Mouse (Mus musculus): ENCODE measurements around the gene Prpf18. TPM values are rescaled to one million over a fixed set of nuclear protein-coding genes. Genes with fewer than 3 reads are reported as not detected.

The Prpf18 gene
- polyA plus RNA-seq, 1 experiment from 2014 or later = 32.5 TPM

GRCm38 (mm10) chr2:4611704-4612103 lies 40.2 kb downstream of the Prpf18 start:
- H3K9ac ChIP-seq = no peak overlapping the region
- no peak overlapping the region for H3K4me2 ChIP-seq
- no peak overlapping the region for H3K4me3 ChIP-seq (replicated peaks)
- H3K4me1 ChIP-seq = no peaks in the 10 kb centered on the region
- no peak for ATAC-seq (ENCODE audit: insufficient read depth, low FRiP score, low read depth)
- WGBS = 84% methylated on average over 10 of the region's 10 CpGs
- H3K27ac ChIP-seq = no peak overlapping the region
- no peaks in the 10 kb centered on the region for H3K9me3 ChIP-seq
- peaks cover 19% of the 10 kb centered on the region for H3K36me3 ChIP-seq
- H3K27me3 ChIP-seq (replicated peaks) = no peaks in the 10 kb centered on the region

- H3K4me2 ChIP-seq = no peak overlapping the region
- H3K9ac ChIP-seq = no peak overlapping the region
- WGBS = 70% methylated on average over 6 of the region's 6 CpGs
- no peaks in the 10 kb centered on the region for H3K9me3 ChIP-seq
- peaks cover 23% of the 10 kb centered on the region for H3K36me3 ChIP-seq
- H3K27ac ChIP-seq = no peak overlapping the region
- no peak for ATAC-seq (ENCODE audit: insufficient read depth, low FRiP score, low read depth)
- no peaks in the 10 kb centered on the region for H3K4me1 ChIP-seq
- H3K4me3 ChIP-seq (replicated peaks) = no peak overlapping the region
- no peaks in the 10 kb centered on the region for H3K27me3 ChIP-seq (replicated peaks)
Observed at GRCm38 (mm10) chr2:4611295-4611694, 40.6 kb downstream of the Prpf18 start.

GRCm38 (mm10) chr2:4609433-4609832 lies 42.5 kb downstream of the Prpf18 start:
- peaks cover 37% of the 10 kb centered on the region for H3K36me3 ChIP-seq
- no peak overlapping the region for H3K9ac ChIP-seq
- no peaks in the 10 kb centered on the region for H3K4me1 ChIP-seq
- no peaks in the 10 kb centered on the region for H3K27me3 ChIP-seq (replicated peaks)
- no peak overlapping the region for H3K27ac ChIP-seq
- no peak overlapping the region for H3K4me3 ChIP-seq (replicated peaks)
- 77% methylated on average over 10 of the region's 10 CpGs for WGBS
- no peak overlapping the region for H3K4me2 ChIP-seq
- H3K9me3 ChIP-seq = no peaks in the 10 kb centered on the region
- ATAC-seq (ENCODE audit: insufficient read depth, low FRiP score, low read depth) = no peak

GRCm38 (mm10) chr2:4608253-4608652 lies 43.7 kb downstream of the Prpf18 start:
- WGBS = 84% methylated on average over 3 of the region's 3 CpGs
- Histone ChIP-seq H3K36me3 (peaks cover 45% of the 10 kb centered on the region), H3K9me3 (no peaks in the 10 kb centered on the region), H3K27ac (no peak overlapping the region), H3K4me1 (no peaks in the 10 kb centered on the region), H3K4me2 (no peak overlapping the region), H3K27me3 (replicated peaks) (no peaks in the 10 kb centered on the region), H3K9ac (no peak overlapping the region), H3K4me3 (replicated peaks) (no peak overlapping the region)
- ATAC-seq (ENCODE audit: insufficient read depth, low FRiP score, low read depth) = no peak

- WGBS = 83% methylated on average over 3 of the region's 3 CpGs
- no peak overlapping the region for H3K9ac ChIP-seq
- H3K36me3 ChIP-seq = peaks cover 52% of the 10 kb centered on the region
- H3K27ac ChIP-seq = no peak overlapping the region
- no peak overlapping the region for H3K4me3 ChIP-seq (replicated peaks)
- no peaks in the 10 kb centered on the region for H3K4me1 ChIP-seq
- no peak for ATAC-seq (ENCODE audit: insufficient read depth, low FRiP score, low read depth)
- H3K27me3 ChIP-seq (replicated peaks) = no peaks in the 10 kb centered on the region
- H3K4me2 ChIP-seq = no peak overlapping the region
- H3K9me3 ChIP-seq = no peaks in the 10 kb centered on the region
Observed at GRCm38 (mm10) chr2:4606559-4606958, 45.4 kb downstream of the Prpf18 start.

- Histone ChIP-seq H3K4me2 (no peak overlapping the region), H3K27me3 (replicated peaks) (no peaks in the 10 kb centered on the region), H3K27ac (no peak overlapping the region), H3K9me3 (no peaks in the 10 kb centered on the region), H3K9ac (no peak overlapping the region), H3K4me1 (0 out of 2 replicates have a peak, but pooled peaks cover 8% of the 10 kb centered on the region), H3K36me3 (peaks cover 46% of the 10 kb centered on the region), H3K4me3 (replicated peaks) (no peak overlapping the region)
- ATAC-seq (ENCODE audit: insufficient read depth, low FRiP score, low read depth) = peak; percentile 54; the same call in 1 of the 2 replicates
- 88% methylated on average over 33 of the region's 33 CpGs for WGBS
Observed at GRCm38 (mm10) chr2:4603361-4603945, 48.5 kb downstream of the Prpf18 start.

- H3K4me2 ChIP-seq = no peak overlapping the region
- no peak overlapping the region for H3K27ac ChIP-seq
- 0 out of 2 replicates have a peak, but pooled peaks cover 8% of the 10 kb centered on the region for H3K4me1 ChIP-seq
- no peak overlapping the region for H3K4me3 ChIP-seq (replicated peaks)
- H3K36me3 ChIP-seq = peaks cover 41% of the 10 kb centered on the region
- no peaks in the 10 kb centered on the region for H3K9me3 ChIP-seq
- 50% methylated on average over 15 of the region's 15 CpGs for WGBS
- no peaks in the 10 kb centered on the region for H3K27me3 ChIP-seq (replicated peaks)
- no peak for ATAC-seq (ENCODE audit: insufficient read depth, low FRiP score, low read depth)
- no peak overlapping the region for H3K9ac ChIP-seq
Observed at GRCm38 (mm10) chr2:4601034-4601890, 50.7 kb downstream of the Prpf18 start.

GRCm38 (mm10) chr2:4596992-4597391 lies 54.9 kb downstream of the Prpf18 start:
- Histone ChIP-seq H3K27ac (no peak overlapping the region), H3K9ac (no peak overlapping the region), H3K4me2 (no peak overlapping the region), H3K27me3 (replicated peaks) (no peaks in the 10 kb centered on the region), H3K4me3 (replicated peaks) (no peak overlapping the region), H3K9me3 (no peaks in the 10 kb centered on the region), H3K36me3 (peaks cover 33% of the 10 kb centered on the region), H3K4me1 (0 out of 2 replicates have a peak, but pooled peaks cover 11% of the 10 kb centered on the region)
- no peak for ATAC-seq (ENCODE audit: insufficient read depth, low FRiP score, low read depth)
- 92% methylated on average over 7 of the region's 7 CpGs for WGBS

GRCm38 (mm10) chr2:4593878-4594387 lies 58.0 kb downstream of the Prpf18 start:
- Histone ChIP-seq H3K4me2 (no peak overlapping the region), H3K4me3 (replicated peaks) (no peak overlapping the region), H3K36me3 (peaks cover 40% of the 10 kb centered on the region), H3K4me1 (0 out of 2 replicates have a peak, but pooled peaks cover 3% of the 10 kb centered on the region), H3K27me3 (replicated peaks) (no peaks in the 10 kb centered on the region), H3K27ac (no peak overlapping the region), H3K9ac (no peak overlapping the region), H3K9me3 (no peaks in the 10 kb centered on the region)
- 82% methylated on average over 3 of the region's 3 CpGs for WGBS
- ATAC-seq (ENCODE audit: insufficient read depth, low FRiP score, low read depth) = no peak

- ATAC-seq (ENCODE audit: insufficient read depth, low FRiP score, low read depth) = peak; percentile 69; the same call in 1 of the 2 replicates
- H3K36me3 ChIP-seq = peaks cover 40% of the 10 kb centered on the region
- 32% methylated on average over 9 of the region's 9 CpGs for WGBS
- H3K4me1 ChIP-seq = 0 out of 2 replicates have a peak, but pooled peaks cover 3% of the 10 kb centered on the region
- no peak overlapping the region for H3K4me3 ChIP-seq (replicated peaks)
- no peaks in the 10 kb centered on the region for H3K9me3 ChIP-seq
- H3K4me2 ChIP-seq = no peak overlapping the region
- no peaks in the 10 kb centered on the region for H3K27me3 ChIP-seq (replicated peaks)
- no peak overlapping the region for H3K27ac ChIP-seq
- H3K9ac ChIP-seq = no peak overlapping the region
Observed at GRCm38 (mm10) chr2:4593433-4593832, 58.5 kb downstream of the Prpf18 start.

- peaks cover 5% of the 10 kb centered on the region; the same call in 1 of the 2 replicates for H3K4me1 ChIP-seq
- no peak for ATAC-seq (ENCODE audit: insufficient read depth, low FRiP score, low read depth)
- H3K36me3 ChIP-seq = peaks cover 40% of the 10 kb centered on the region
- H3K9me3 ChIP-seq = no peaks in the 10 kb centered on the region
- no peaks in the 10 kb centered on the region for H3K27me3 ChIP-seq (replicated peaks)
- H3K4me2 ChIP-seq = no peak overlapping the region
- WGBS = 82% methylated on average over 7 of the region's 7 CpGs
- no peak overlapping the region for H3K4me3 ChIP-seq (replicated peaks)
- 0 out of 2 replicates have a peak overlapping the region, but pooled peaks have one; percentile 8 for H3K27ac ChIP-seq
- no peak overlapping the region for H3K9ac ChIP-seq
Observed at GRCm38 (mm10) chr2:4592666-4593065, 59.2 kb downstream of the Prpf18 start.

GRCm38 (mm10) chr2:4591647-4592046 lies 60.3 kb downstream of the Prpf18 start:
- Histone ChIP-seq H3K9ac (no peak overlapping the region), H3K4me1 (peaks cover 12% of the 10 kb centered on the region), H3K27me3 (replicated peaks) (no peaks in the 10 kb centered on the region), H3K4me3 (replicated peaks) (no peak overlapping the region), H3K36me3 (peaks cover 33% of the 10 kb centered on the region), H3K27ac (no peak overlapping the region), H3K9me3 (no peaks in the 10 kb centered on the region), H3K4me2 (no peak overlapping the region)
- no peak for ATAC-seq (ENCODE audit: insufficient read depth, low FRiP score, low read depth)
- WGBS = 74% methylated on average over 3 of the region's 3 CpGs

All from stomach, embryonic 15.5 days (tissue).